Mouse (Mus musculus): ENCODE results near the gene Parm1. TPM values are rescaled to one million over a fixed set of nuclear protein-coding genes. Genes with fewer than 3 reads are reported as not detected.

Parm1 gene
- total RNA-seq, 2 experiments from 2014 or later = 46.3 to 46.8 TPM

DNA sequence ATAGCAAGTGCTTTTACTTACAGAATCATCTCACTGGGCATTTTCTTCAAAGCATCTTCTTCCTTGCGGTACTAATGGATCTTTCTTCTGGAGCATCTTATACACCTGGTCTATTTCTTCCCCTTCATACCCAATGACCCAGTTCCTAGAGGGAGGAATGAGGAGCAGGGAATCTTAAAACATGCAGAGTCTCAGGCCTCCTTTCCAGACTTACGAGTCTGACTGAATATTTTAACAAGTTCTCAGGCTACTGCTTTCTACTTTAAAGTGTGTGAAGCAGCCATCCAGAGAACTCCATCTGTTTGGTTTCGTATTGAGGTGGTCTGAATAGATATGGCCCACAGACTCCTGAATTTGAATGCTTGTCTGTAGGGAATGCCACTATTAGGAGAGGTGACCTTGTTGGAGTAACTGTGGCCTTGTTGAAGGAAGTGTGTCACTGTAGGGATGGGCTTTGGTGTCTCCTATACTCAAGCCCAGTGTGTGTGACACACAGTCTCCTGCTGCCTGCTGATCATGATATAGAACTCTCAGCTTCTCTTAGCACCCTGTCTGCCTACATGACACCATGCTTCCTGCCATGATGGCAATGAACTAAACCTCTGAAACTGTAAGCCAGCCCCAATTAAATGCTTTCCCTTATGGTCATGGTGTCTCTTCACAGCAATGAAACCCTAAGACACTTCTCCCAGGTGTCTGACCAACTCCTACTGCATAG lies 137.1 kb downstream of the Parm1 start:
- no peak for DNase-seq

DNA sequence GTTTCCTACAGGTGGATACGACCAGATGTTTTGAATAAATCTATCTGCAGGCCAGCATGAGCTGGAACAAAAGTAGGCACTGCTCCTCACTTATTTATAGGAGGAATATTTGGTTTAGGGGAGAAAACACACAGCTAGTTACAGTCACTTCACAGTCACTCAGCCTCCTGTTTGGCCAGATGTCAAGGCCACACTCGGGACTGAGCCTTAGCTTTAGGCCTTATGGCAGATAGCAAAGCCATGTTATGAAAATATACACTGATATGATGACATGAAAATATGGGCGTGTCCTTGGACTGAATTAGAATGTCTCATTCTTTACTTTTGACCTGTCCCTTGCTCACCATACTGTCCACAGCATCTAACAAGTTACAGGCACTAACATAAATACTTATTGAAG lies 137.8 kb downstream of the Parm1 start:
- no peak for DNase-seq

DNA sequence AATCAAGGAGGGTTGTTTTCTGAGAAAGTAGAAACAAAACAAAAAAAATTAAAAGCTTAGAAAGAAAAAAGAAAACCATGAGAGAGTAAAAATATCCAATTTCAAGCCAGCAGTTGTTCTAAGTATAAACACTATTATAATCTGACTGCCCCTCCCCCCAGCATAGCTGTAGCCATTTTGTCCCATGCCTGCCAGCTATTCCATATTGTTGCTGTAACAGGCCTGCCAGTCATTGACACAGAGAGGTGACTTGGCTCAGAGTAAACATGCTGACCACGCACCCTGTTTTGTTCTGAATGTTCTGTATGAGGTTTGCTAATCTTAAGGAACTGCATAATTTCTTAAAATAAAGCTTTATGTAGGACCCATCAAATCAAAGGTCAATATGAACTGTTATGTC lies 145.3 kb downstream of the Parm1 start:
- no peak for DNase-seq

DNA sequence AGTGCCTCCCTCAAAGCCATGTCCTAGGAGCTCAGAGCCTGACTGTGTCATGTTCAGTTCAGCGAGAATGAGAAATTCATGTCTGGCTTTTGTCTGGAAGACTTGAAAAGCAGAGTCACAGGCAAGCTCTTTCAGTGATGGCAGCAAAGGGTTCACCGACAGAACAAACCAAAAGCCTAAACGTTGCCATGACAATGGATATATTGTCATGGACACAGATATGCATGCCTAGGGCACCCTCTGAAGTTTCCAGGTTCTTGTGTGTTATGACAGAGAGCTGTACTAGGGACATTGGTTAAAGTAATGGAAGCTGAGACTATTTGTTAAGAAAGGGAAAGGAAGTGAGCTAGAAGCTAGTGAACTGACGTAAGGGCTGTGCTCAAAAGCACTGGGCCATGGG lies 149.7 kb downstream of the Parm1 start:
- no peak for DNase-seq

DNA sequence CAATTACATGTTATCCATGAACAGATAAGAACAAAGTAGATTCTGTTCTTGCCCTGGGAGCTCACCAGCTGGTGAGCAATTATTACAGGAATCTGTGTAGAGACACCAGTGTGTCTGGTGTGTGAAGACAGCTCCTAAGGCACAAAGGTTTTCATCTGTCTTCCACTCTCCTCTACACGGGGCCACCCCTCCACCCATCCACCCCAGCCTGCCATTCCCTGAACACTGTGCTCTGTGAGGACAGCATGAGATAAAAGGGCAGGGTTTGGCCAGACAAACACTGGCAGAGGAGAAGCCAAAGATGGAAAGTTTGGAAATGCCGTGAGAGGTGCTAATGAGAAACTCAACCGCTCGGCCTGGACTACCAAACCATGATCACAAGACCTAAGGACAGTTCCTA lies 151.8 kb downstream of the Parm1 start:
- DNase-seq = no peak

Other genes starting within 250 kb of the Parm1 start
- 1 to 10 TPM in 1 of 2 experiments, under 1 TPM in 1; 0.43 to 1.6 TPM for gene Btc, start 114.6 kb upstream of the Parm1 start, total RNA-seq (2021)